Mouse (Mus musculus) adrenal gland, adult (tissue): ENCODE measurements around the gene Sprr1b.

ENCODE experiments used
- DNase-seq, 2 experiments: peaks; one replicate each; pipeline ENCODE4 v3.0.0; 2022 to 2023; ENCODE audit warnings: low spot score in 1 of 2; ENCODE audit not compliant: inconsistent age in 2 of 2

Gene Sprr1b

DNA sequence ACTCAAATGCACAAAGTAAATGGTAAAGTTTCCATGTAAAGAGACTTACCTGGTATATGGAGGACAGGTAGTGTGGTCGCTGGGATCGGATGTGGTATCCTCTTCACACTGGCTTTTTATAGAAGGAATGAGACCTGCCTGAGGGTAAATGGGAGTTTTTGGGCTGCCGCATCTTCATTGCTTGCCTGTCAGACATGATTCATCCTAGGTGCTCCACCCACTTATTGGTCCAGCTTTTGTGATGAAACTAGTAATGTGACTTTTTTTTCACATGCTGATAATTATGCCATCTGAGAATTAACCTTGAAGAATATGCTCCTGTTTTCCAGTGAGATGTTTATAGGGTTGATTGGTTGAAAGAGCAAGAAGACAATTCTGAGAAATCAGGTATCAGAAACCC, at the start of gene Sprr1b:
Gene Sprr1b, minus strand, starts transcription at position 101 of the 400 bp plus-strand sequence.
- DNase-seq = no peak

DNA sequence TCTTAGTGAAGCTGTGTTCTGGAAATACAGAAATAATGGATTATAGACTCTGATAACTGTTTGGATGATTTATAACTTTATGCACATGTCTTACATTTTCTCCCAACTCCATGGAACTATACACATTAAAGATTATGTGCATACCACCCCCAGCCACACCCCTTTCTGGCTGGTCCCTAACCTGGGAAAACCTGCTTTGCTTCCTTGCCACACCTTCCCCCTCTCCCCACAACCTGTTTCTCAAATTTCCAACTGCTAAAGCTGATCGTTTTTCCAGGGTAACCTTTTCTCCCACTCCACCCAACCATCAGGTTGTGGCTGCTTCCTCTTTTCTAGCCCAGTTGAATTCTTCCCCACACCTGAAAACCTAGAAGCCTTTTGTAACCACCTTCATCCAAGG, 47.7 kb upstream of the Sprr1b start:
- no peak for DNase-seq

DNA sequence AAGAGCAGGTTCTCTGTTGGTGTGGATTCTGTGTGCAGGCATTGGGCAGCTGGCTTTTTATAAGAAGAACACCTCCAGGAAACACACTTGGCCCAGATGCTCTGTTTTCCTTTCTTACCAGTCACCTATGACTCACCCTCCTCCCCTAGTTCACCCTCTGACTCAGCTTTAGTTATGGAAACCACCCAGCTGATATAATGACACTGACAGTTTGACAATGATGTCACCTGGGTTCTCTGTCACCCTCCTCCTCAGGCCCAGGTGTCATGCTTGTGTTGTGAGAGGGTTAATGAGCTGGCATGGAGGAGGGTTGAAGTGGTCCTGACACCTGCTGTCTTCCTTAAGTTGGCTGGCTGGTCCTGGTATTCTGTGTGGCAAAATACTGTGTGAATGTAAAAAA, 47.3 kb upstream of the Sprr1b start, which contains the start of gene Sprr1a:
Gene Sprr1a, minus strand, starts transcription at position 33 of the 400 bp plus-strand sequence.
- peak; percentile 20 to 70 for DNase-seq

DNA sequence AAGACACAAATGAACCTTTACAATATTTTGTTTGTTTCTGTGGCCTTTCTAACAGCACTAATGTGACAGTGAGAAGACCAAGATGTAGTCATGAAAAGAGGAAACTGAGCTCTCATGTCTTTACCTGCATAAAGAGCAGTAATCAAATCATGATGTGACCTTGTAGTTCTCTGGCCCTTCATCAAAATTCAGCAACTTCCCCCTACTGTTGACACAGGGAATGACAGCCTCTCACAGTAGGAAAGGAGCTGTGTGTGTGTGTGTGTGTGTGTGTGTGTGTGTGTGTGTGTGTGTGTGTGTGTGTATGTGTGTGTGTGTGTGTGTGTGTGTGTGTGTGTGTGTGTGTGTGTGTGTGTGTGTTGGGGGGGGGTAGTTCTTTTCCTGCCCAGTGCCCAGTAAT, 42.7 kb upstream of the Sprr1b start:
- peak in 1 of 2 experiments; percentile 52 for DNase-seq

DNA sequence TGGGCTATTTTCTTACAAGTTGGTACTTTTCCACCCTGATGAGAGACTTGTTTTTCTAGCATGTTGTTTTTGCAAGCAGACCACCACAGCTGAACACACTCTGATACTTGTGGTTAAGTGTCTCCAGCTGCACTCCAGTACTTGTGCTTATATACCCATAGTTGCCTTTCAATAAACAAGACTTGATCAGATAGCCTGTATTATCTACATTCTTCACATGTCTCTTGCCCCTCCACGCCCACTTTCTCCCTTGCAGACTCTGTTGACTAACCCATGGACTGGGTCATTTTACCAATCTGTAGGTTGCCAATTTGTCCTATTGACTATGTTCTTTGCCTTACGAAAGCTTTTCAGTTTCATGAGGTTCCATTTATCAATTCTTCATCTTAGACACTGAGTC, 31.5 kb upstream of the Sprr1b start:
- DNase-seq = no peak

DNA sequence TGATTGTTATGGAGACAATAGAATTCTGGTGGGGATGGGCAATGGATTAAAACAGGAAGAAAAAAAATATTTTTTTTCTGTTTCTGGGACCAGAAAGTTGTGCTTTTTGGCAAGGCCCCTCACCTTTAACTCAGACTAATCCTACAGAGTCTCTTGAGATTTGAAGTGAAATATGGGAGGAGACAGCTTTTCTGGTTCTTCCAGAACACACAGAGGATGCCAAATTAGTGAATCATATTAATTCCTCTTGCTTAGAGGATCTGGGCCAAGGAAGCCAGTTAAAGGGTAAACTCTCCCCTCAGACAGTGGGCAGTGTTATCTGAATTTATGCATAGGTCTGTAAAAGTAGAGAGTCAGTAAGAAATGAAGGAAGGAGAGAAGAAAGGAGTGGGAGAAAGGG, 28.8 kb upstream of the Sprr1b start:
- no peak for DNase-seq

DNA sequence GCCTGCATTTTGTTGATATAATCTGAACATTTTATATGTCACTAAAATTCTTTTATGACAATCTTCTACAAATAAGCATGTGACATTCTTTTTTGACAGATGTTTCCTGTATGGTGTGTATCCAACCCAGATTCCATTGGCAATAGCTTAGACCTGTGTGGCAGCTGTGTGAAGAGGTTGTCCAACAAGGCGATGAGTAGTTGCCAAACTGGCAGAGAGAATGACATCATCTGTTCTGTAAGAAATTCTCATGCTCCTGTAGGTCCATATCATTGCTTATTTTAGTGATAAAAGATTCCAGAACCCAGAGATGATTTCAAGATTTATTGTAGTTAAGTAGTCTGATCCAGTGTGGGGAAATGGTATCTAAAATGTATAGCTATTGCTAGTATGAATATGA, 28.0 kb upstream of the Sprr1b start:
- no peak for DNase-seq

DNA sequence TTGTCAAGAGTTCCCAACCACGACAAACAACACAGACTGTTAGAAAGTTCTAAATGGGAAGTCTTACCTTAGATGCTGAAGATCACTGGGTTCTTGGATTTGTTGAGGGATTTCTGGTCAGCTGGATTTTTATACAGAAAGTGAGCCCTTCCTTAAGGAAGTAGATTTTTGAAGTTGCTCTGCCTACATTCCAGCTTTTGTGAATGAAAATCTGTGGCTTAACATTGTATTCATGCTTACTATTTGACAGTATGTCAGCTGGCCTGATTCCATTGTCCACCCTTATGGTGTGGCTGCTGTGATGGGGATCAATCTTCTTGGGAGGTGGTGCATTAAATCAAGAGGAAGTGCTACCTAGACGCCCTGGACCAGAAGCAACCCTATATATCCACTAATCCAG, 20.0 kb upstream of the Sprr1b start, which contains the start of gene Sprr3:
Gene Sprr3, minus strand, starts transcription at position 101 of the 400 bp plus-strand sequence.
- DNase-seq = no peak

DNA sequence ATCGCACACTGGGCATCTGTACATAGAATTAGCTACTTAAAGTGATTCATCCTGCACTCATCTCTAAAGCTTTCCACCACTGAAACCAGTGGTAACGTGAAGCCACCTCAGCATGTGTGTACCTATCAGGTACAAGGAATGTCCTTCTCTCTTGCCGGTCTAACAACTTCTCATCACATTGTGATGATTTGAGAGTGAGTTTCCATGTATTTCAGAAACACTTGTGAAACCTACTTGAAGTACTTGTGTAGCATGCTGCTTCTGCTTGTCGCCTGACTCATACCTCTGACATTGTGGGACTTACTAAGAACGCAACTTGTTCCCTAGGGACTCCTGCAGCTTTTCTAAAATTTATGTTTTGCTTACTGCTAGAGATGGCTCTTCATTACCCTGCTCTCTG, 16.6 kb upstream of the Sprr1b start:
- no peak for DNase-seq

DNA sequence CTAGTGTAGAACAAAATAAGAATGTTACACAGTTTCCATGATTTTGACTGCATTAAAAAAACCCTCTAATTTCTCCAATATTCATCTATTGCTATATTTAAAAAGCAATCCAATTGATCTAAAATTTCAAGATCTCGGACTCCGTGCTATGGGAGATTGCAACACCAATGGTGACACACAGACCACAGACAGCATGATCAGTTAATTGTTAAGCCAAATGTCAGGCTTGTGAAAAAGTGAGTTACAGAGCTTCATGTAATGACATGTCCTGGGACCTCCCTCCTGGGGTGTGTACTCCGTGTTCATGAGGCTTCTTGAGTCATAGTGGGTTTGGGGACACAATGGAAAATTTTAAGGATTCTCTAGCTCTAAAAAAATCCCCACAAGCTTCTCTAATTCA, 1.6 kb upstream of the Sprr1b start:
- DNase-seq = no peak

DNA sequence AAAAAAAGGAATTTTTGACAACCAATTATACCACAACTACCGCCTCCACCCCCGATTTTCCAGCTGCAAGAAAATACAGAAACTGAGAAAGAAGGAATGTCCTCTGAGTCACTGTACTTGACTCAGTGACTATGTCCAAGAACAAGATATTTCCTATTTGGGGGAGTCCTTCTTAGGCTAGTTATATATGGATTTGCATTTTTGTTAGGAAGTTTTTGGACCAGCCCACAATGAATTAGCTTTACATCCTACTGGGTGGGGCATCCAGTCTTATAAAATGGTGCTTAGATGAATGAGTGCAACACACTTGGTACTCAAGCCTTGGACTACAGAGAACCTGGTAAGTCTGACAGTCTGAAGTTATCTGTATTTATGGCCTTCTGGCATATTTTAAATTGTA, 6.3 kb downstream of the Sprr1b start, which contains the start of gene Sprr2k:
Gene Sprr2k, plus strand, starts transcription at position 301 of the 400 bp plus-strand sequence.
- DNase-seq = no peak

DNA sequence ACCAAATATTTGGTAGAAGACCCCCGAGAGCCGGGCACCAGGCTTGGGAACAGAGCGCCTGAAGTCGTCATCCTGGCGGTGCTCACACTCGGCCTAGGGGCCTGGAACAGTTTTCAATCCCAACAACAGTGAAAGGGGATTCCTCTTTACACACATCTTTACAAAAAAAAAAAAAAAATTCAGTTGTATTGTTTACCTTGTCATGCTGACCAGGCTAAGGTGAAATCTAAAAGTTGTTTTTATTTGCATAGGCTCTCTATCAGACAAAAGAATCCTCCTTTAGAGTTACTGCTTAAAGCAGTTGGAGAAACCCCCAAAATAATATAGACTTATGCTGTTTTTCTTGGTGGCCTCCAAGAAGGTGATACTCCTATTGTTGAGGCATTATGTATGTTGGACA, 9.3 kb downstream of the Sprr1b start, which contains the start of gene Gm9774:
Gene Gm9774, minus strand, starts transcription at position 101 of the 400 bp plus-strand sequence.
- no peak for DNase-seq

DNA sequence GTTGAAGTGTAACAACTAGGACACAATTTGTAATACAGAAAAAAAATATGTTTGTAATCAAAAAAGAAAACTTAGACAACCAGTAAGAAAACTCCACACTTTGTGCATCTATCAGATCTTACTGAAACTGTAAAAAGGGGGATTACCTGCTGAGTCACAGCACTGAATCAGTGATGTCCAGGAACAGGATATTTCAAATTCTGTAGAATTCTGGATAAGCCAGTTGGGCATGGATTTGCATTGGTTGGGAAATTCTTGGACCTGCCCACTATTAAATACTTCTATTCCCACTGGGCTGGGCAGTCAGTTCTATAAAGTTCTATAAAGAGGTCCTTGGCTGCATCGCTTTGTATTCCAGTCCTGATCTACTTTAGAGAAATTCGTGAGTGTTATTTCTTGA, 20.8 kb downstream of the Sprr1b start, which contains the start of gene Sprr2j-ps:
Gene Sprr2j-ps, plus strand, starts transcription at position 301 of the 400 bp plus-strand sequence.
- DNase-seq = no peak

DNA sequence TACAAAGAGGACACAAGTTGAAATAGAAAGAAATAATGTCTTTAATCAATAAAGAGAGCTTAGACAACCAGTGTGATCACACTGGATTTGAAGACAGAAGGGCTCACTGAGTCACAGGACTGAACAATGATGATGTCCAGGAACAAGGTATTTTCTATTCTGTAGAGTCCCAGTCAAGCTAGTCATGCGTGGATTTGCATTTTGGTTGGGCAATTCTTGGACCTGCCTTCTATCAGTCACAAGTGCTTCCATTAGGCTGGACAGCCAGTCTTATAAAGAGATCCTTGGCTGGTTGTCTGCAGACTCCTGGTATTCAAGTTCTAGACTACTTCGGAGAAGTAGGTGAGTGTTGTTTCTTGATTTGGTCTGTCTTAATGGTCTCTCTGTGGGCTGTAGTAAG, 30.9 kb downstream of the Sprr1b start, which contains the start of gene Sprr2i:
Gene Sprr2i, plus strand, starts transcription at position 301 of the 400 bp plus-strand sequence.
- no peak for DNase-seq

DNA sequence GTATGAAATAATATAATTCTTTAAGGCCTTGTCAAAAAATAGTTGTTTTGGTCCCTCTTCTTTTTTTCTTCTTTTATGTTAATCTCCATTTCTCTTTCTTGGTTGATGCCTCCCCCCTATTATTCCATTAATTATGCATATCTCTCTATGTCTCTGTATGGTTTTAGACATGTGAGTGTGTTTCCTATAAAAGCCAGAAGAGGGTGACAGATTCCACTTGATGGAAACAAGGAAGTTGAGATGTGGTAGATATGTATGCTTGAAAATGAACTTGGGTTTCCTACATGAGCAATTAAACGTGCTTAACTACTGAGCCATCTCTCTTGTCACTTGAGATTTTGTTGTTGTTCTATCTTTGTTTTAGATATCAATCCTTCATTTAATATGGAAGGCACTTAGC, 44.3 kb downstream of the Sprr1b start:
- DNase-seq = peak in 1 of 2 experiments; percentile 48
